Mouse (Mus musculus) stomach, embryonic 14.5 days (tissue): ENCODE results near the gene Fbxl15. TPM values are rescaled to one million over a fixed set of nuclear protein-coding genes. Genes with fewer than 3 reads are reported as not detected.

ENCODE experiments used
- ATAC-seq: fragments of 200-750 bp; cut with Nextera tagmentation; 2 replicates; pipeline ENCODE4 v1.8.0; 2017; ENCODE audit warnings: low read depth, moderate TSS enrichment; ENCODE audit not compliant: insufficient number of reproducible peaks, insufficient read depth, low FRiP score
- H3K27ac ChIP-seq: fragments of 300-500 bp; sonication (generic); 2 replicates; pipeline ENCODE4 v1.5.1; 2014; ENCODE audit warnings: mild to moderate bottlenecking, low read length, moderate library complexity, mixed read lengths
- H3K27me3 ChIP-seq: fragments of 300-500 bp; sonication (generic); 2 replicates; pipeline ENCODE4 v1.6.1; 2014; ENCODE audit warnings: low read length, control low read depth, mixed read lengths; ENCODE audit not compliant: control insufficient read depth, insufficient read depth
- H3K36me3 ChIP-seq: fragments of 300-500 bp; sonication (generic); 2 replicates; pipeline ENCODE4 v1.6.1; 2014; ENCODE audit warnings: mild to moderate bottlenecking, control low read depth, low read length, moderate library complexity, mixed read lengths; ENCODE audit not compliant: control insufficient read depth, insufficient read depth
- H3K4me1 ChIP-seq: fragments of 300-500 bp; sonication (generic); 2 replicates; pipeline ENCODE4 v1.6.1; 2014; ENCODE audit warnings: low read length, control low read depth, mixed read lengths; ENCODE audit not compliant: control insufficient read depth, insufficient read depth
- H3K4me2 ChIP-seq: fragments of 300-500 bp; sonication (generic); replicated peaks from 2 replicates; pipeline ENCODE4 v1.6.1; 2014; ENCODE audit warnings: low read depth, low read length, control low read depth
- H3K4me3 ChIP-seq: fragments of 300-500 bp; sonication (generic); 2 replicates; pipeline ENCODE4 v1.5.1; 2014; ENCODE audit warnings: low read depth, low read length, control low read depth
- H3K9ac ChIP-seq: fragments of 300-500 bp; sonication (generic); replicated peaks from 2 replicates; pipeline ENCODE4 v1.6.1; 2014; ENCODE audit warnings: low read depth, mild to moderate bottlenecking, control low read depth, low read length, moderate library complexity, mixed read lengths
- H3K9me3 ChIP-seq: fragments of 300-500 bp; sonication (generic); 2 replicates; pipeline ENCODE4 v1.6.1; 2016; ENCODE audit warnings: low read depth, low read length, control low read depth; ENCODE audit not compliant: control insufficient read depth
- WGBS: fragments of 180-500 bp; shearing (Covaris S2); extraction: QIAGEN DNeasy Blood & Tissue Kit; methylation state at CpG from one replicate; pipeline ENCODE4 v1.1.7; 2014; 5-methylcytosine and 5-hydroxymethylcytosine counted together
- polyA plus RNA-seq: library from polyadenylated mRNA; unstranded; fragments of >200 nt; fragmentation: Nextera tagmentation; extraction: Ambion mirVana; gene quantifications from 2 replicates; pipeline ENCODE4 v1.2.1, GENCODE M21; 2014

Fbxl15 gene
- polyA plus RNA-seq, 1 experiment from 2014 or later, result 13.7 TPM

DNA sequence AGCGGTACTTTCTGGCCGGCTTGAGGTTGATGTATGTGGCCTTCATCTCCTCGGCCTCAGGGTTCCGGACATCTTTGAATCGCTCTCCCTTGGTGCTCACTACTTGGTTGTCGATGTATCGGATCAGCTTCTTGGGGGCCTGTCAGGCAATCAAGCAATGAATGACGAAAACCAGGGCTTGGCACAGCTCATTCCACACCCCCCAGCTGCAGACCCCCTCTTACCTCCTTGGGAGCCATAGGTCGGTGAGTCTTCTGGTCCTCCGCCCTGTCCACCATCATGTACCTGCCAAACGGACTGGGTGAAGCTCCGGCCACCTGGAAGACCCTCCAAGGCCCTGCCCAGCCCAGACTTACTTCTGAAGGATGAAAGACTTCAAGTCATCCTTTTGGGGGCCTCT, 2.7 kb downstream of the Fbxl15 start:
- WGBS, result 97% methylated on average over 12 of the region's 12 CpGs
- H3K4me3 ChIP-seq, result no peak overlapping the region

DNA sequence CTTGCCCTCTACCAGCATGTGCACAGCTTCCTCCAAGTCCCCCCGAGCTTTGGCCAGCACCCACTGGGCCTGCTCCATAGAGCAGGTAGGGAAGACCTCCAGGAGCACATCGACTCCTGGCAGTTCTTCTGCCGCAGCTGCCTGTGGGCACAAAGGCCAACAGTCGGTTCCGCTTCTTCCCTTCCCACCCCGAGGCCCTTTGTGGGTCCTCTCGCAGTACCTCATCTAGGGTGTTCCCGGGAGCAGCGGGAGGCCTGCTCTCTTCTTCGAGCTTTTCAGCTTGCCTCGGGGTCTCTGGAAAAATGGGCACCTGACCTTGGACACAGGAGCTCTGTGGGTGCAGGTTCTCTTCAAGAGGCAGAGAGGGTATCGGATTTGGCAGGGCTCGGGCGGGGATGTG, 3.3 kb downstream of the Fbxl15 start:
- H3K4me3 ChIP-seq, result no peak overlapping the region
- H3K4me1 ChIP-seq, result peaks cover 19% of the 10 kb centered on the region
- H3K9me3 ChIP-seq, result no peaks in the 10 kb centered on the region
- no peak overlapping the region for H3K4me2 ChIP-seq
- no peak overlapping the region for H3K27ac ChIP-seq
- whole genome bisulfite sequencing, result 87% methylated on average over 14 of the region's 14 CpGs
- H3K27me3 ChIP-seq, result peaks cover 6% of the 10 kb centered on the region; the same call in 1 of the 2 replicates
- no peak for ATAC-seq
- H3K9ac ChIP-seq, result no peak overlapping the region
- H3K36me3 ChIP-seq, result peaks cover 11% of the 10 kb centered on the region

More for the DNA sequence above, 2.7 kb downstream of the Fbxl15 start:
- H3K9ac ChIP-seq, result no peak overlapping the region
- no peak overlapping the region for H3K27ac ChIP-seq
- no peak for ATAC-seq
- peaks cover 11% of the 10 kb centered on the region for H3K36me3 ChIP-seq
- H3K9me3 ChIP-seq, result no peaks in the 10 kb centered on the region
- peaks cover 7% of the 10 kb centered on the region; the same call in 1 of the 2 replicates for H3K27me3 ChIP-seq
- peaks cover 19% of the 10 kb centered on the region for H3K4me1 ChIP-seq
- no peak overlapping the region for H3K4me2 ChIP-seq

DNA sequence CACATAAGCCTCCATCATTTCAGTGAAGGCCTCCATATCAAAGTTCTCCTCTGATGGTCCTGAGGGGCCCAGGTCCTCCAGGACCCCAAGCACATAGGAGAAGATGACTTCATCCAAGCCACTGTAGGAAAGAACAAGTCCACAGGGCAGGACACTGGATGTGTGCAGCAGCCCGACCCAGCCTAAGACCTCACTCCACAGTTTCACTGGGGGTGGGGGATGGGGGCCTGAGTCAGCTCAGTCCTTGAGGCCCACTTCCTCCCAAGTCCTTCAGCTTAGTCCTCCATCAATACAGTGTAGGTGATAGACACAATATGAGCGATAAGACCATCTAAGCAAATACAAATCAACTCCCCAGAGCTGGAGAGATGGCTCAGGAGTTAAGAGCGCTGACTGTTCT, 4.0 kb downstream of the Fbxl15 start:
- Histone ChIP-seq H3K4me2 (no peak overlapping the region), H3K9me3 (no peaks in the 10 kb centered on the region), H3K36me3 (peaks cover 11% of the 10 kb centered on the region), H3K4me3 (no peak overlapping the region), H3K9ac (no peak overlapping the region), H3K27ac (no peak overlapping the region), H3K4me1 (peaks cover 14% of the 10 kb centered on the region), H3K27me3 (0 out of 2 replicates have a peak, but pooled peaks cover under 1% of the 10 kb centered on the region)
- 78% methylated on average over 3 of the region's 3 CpGs for WGBS
- no peak for ATAC-seq

DNA sequence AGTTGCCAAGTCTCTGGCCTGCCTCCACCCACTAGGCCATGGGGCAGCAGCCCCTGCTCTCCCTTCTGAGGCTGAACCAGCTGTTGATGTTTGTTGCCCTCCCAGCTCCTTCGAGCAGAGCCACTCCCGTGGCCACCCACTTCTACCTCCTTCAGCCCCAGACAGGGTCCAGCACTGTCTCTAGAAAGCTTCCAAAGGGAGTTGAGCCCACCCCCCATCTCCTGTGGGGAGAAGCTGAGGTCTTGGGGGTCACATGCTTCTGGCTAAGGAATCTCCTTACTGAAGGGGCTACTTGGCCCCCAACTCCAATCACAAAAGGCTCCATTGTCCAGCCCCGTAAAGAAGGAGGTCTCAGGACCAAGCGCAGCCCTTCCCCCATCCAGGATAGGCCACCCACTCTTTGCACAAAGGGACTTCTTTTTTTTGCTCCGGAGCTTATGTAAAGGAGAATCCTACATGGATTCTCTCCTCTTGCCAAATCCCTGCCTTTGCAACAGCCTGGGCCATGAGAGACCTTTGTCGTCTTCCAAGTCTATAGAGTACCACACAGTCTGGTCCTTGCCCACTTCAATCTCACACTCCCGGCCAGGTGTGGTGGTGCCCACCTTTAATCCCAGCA, 4.8 kb downstream of the Fbxl15 start:
- 70% methylated on average over 7 of the region's 7 CpGs for WGBS
- H3K9ac ChIP-seq, result no peak overlapping the region

DNA sequence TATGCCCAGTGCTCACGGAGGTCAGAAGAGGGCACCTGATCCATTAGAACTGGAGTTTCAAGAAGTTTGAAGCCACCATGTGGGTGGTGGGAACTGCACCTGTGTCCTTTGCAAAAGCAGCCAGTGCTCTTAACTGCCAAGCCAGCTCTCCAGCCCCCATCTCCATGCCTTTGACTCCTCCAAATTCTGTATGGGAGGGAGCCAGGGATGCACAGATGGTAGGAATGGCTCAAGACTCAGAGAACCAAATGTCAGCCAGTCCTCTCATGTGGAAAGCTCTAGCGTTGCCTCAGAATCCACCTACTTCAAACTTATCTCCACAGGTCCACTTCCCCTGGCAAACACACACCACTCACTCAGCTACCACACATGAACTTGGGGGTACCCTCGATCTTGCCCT, 5.9 kb downstream of the Fbxl15 start:
- H3K4me3 ChIP-seq, result no peak overlapping the region
- H3K27ac ChIP-seq, result no peak overlapping the region
- no peaks in the 10 kb centered on the region for H3K9me3 ChIP-seq
- H3K4me2 ChIP-seq, result no peak overlapping the region
- ATAC-seq, result no peak
- H3K36me3 ChIP-seq, result peaks cover 11% of the 10 kb centered on the region
- H3K4me1 ChIP-seq, result peaks cover 16% of the 10 kb centered on the region
- H3K9ac ChIP-seq, result no peak overlapping the region
- H3K27me3 ChIP-seq, result no peaks in the 10 kb centered on the region
- 88% methylated on average over 3 of the region's 3 CpGs for WGBS

More for the DNA sequence above, 4.8 kb downstream of the Fbxl15 start:
- Histone ChIP-seq H3K27ac (no peak overlapping the region), H3K9me3 (no peaks in the 10 kb centered on the region), H3K4me2 (no peak overlapping the region), H3K4me3 (no peak overlapping the region), H3K36me3 (peaks cover 11% of the 10 kb centered on the region), H3K4me1 (peaks cover 14% of the 10 kb centered on the region), H3K27me3 (no peaks in the 10 kb centered on the region)
- ATAC-seq, result no peak

DNA sequence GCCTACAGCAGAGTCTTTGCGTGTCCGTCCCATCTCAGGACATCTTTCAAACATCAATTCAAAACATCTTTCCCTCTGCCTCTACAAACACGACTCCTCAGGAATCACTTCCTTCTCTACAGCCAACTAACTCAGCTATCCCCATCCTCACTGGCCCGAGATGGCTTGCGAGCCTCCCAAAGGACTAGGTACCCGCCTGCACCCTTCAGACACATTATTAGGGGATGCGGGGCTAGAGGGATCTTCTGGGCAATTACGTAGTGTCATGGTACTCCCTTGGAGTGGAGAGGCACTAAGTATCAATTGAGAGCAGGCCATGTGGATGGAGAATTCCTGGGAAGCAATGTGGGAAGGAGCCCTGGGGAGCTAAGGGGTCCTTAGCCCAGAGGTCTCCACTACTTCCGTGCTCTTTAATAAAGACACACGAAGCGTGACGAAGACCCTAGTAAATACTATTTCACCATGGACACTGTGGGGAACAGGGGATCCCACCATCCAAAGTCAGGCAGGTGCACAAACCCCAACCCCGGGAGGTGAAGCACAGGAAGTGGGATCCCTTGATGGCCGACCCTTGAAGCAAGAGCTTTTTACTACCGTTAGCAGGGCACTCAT, 9.8 kb downstream of the Fbxl15 start:
- no peak overlapping the region for H3K27ac ChIP-seq
- H3K4me1 ChIP-seq, result peaks cover 9% of the 10 kb centered on the region; the same call in 1 of the 2 replicates
- WGBS, result 38% methylated on average over 15 of the region's 15 CpGs
- no peaks in the 10 kb centered on the region for H3K36me3 ChIP-seq
- H3K9ac ChIP-seq, result peak overlapping the region; percentile 49
- H3K27me3 ChIP-seq, result no peaks in the 10 kb centered on the region
- peak overlapping the region; percentile 62 for H3K4me2 ChIP-seq
- H3K9me3 ChIP-seq, result no peaks in the 10 kb centered on the region
- peak overlapping the region; percentile 59 for H3K4me3 ChIP-seq
- ATAC-seq, result no peak; the same call in 1 of the 2 replicates

DNA sequence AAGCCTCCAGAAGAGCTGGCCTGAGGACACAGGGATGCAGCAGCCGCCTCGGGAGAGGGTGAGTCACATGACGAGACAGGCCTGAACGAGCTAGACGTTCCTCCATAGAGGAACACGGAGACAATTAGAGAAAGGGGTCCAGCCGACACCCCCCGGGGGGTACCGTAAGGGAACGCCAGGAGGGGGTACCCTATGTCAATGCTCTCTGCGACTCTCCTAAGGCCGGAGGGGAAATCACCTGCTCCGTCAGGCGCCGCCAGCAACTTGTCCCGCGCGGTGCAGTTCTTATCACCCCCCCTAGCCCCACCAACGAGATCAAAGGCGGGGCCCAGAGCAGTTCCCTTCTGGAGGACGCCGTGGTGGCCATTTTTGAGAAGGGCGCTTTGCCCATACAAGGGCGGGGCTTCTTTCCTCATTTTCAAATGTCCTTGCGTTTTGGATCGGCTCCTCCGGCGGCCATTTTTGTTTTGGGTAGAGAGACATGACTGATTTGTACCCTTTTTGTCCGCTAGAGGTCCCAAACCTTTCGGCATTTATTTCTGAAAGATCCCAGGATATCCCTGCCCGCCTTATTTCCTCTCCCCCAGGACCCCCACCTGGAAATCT, 10.4 kb downstream of the Fbxl15 start, which contains the start of gene Cuedc2:
Cuedc2 (minus strand) TSS at position 372 of the 606 bp plus-strand sequence.
- peak within 1 kb of the TSS; percentile 21 for H3K27ac ChIP-seq
- peak within 1 kb of the TSS; percentile 62 for H3K4me2 ChIP-seq
- WGBS, result under 1% methylated on average over 31 of the region's 31 CpGs
- peaks cover 9% of the 10 kb centered on the region; the same call in 1 of the 2 replicates for H3K4me1 ChIP-seq
- no peaks in the 10 kb centered on the region for H3K36me3 ChIP-seq
- H3K9me3 ChIP-seq, result no peaks in the 10 kb centered on the region
- peak within 1 kb of the TSS; percentile 49 for H3K9ac ChIP-seq
- peak within 1 kb of the TSS; percentile 59 for H3K4me3 ChIP-seq
- peak; percentile 89 for ATAC-seq
- no peaks in the 10 kb centered on the region for H3K27me3 ChIP-seq

DNA sequence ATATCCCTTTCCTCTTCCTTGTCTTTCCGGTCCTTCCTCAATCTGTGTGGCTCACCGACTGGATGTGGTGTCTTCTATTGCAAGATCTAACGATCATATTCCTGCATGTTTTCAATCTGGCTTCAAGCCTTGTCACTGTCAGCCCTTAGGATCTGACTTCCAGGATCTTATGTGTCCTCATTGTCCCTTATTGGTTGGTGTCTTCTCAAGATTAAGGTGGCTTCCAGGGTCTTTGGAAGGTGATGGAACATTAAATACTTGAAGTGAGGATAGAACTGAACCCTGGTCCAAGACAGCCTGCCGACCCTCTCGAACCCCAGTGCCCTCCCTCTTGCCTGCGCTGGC, 10.9 kb downstream of the Fbxl15 start:
- Histone ChIP-seq H3K4me1 (peaks cover 9% of the 10 kb centered on the region; the same call in 1 of the 2 replicates), H3K4me2 (peak overlapping the region; percentile 62), H3K9me3 (no peaks in the 10 kb centered on the region), H3K9ac (0 out of 2 replicates have a peak overlapping the region, but pooled peaks have one; percentile 49), H3K4me3 (peak overlapping the region; percentile 59; the same call in 1 of the 2 replicates), H3K27ac (peak overlapping the region; percentile 10; the same call in 1 of the 2 replicates), H3K27me3 (no peaks in the 10 kb centered on the region), H3K36me3 (no peaks in the 10 kb centered on the region)
- WGBS, result 54% methylated on average over 6 of the region's 6 CpGs
- no peak for ATAC-seq
